Mouse (Mus musculus): ENCODE data around the gene Rassf8. TPM values are rescaled to one million over a fixed set of nuclear protein-coding genes. Genes with fewer than 3 reads are reported as not detected.

Gene Rassf8
- total RNA-seq, 1 experiment from 2014 or later: 9.4 TPM

DNA sequence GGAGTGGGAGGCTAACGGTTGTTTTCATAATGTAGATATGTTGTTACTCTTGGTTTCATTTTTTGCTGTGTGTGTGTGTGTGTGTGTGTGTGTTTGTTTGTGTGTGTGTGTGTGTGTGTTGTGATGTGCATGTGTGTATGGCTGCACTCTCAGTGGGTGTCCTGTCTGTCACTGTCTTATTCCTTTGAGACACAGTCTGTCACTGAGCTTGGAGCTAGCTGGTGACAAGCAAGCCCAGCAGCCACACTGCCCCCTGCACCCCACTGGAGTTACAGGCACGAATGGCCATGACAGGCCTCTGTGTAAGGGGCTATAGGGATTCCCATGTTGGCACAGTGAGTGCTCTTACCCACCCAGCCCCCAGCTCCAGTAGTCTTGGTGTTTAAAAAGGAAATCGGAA lies 51.1 kb downstream of the Rassf8 start:
- ATAC-seq (replicated peaks in 1 of 2; ENCODE audit: insufficient read depth in 1 of 2, low FRiP score in 2 of 2, low TSS enrichment in 1 of 2, low read depth in 1 of 2, poor library complexity in 2 of 2, severe bottlenecking in 2 of 2): no peak

DNA sequence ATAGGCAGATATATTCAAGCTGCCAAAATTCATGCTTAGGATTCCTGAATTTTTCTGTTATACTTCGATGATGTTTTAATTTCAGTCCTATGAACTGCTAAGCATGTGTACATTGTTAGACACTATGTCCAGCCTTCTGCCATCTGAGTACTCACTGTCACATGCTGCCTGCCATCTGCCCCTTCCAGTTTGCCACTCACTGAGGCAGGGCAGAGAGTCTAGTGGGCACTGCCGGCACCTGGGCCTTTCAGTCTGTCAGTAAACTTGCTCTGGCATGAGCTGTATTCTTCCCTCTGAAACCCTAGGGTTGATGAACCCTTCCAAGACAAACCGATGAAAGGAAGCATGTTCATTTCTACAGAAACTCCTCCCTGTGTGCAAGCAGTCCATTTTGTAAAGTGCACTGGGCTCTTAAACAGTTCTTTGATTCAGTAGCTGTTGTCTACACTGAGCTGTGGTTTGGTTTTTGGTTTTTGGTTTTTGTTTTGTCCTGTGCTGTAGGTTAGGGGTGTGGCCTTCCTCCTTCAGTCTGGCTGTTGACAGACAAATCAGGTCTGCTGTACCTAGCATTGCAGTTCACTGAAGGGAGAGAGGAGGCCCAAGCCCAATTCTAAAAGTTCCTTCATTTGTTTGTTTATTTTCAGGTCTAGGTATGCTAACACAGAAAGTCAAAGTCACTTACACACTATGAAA lies 55.4 kb downstream of the Rassf8 start:
- ATAC-seq (replicated peaks in 1 of 2; ENCODE audit: insufficient read depth in 1 of 2, low FRiP score in 2 of 2, low TSS enrichment in 1 of 2, low read depth in 1 of 2, poor library complexity in 2 of 2, severe bottlenecking in 2 of 2): peak; percentile 36 to 63; a peak in 1 of 4 replicates

DNA sequence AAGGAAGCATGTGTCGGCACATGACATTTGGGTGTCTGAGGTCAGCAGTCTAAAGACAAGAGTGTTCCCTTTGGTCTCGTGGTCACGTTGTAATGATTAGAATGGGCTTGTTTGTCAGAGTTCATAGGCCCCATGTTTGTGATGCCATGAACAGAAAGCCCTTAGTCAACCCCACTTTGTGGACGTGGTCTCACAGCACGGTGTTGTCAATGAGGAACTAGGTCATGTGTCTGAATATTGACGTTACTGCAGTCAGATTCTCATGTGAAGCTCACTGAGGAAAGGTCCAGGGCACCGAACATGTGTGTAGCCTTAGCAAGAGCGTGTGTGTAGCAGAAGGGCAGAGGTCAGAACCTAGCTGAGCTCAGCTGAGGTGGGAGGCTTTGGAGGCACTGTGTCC lies 56.3 kb downstream of the Rassf8 start:
- ATAC-seq (replicated peaks in 1 of 2; ENCODE audit: insufficient read depth in 1 of 2, low FRiP score in 2 of 2, low TSS enrichment in 1 of 2, low read depth in 1 of 2, poor library complexity in 2 of 2, severe bottlenecking in 2 of 2): 0 out of 4 replicates have a peak, but pooled peaks have one; percentile 28 to 29

DNA sequence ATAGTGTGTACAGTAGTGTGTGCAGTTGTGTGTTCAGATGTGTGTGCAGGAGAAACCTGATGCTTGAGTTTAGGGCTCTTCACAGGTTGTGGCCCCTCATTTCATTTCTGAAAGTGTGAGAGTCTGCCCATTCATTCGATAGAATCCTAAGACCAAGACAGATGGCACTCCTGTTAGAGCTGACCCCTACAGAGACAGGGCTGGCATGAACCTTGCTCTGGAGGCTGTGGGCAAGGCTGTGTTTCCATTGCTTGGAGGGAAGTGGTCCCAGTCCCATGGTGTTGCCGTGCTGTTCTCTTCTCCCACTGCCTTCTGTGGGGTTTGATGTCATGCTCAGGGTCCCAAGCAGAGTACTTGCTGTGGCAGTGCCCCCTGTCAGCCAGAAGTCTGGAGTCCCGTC lies 57.7 kb downstream of the Rassf8 start:
- ATAC-seq (replicated peaks in 1 of 2; ENCODE audit: insufficient read depth in 1 of 2, low FRiP score in 2 of 2, low TSS enrichment in 1 of 2, low read depth in 1 of 2, poor library complexity in 2 of 2, severe bottlenecking in 2 of 2): no peak

DNA sequence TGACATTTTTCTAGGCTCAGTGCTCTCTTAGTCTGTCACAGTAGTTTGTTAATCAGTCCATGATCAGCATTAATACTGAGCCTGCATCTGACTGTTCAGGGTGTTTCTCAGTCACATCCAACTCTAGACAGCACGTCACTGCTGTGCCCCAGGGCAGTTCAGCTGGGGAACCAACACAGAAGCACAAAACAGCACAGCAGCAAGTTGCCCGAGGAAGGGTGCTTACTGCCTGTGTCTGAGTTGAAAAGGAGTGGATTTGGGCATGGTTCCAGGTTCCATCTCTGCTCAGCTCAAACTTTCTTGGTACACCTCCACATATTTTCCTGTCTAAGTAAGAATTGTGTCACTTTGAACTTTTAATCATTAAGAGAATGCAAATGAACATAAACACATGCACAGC lies 60.2 kb downstream of the Rassf8 start:
- no peak for ATAC-seq (replicated peaks in 1 of 2; ENCODE audit: insufficient read depth in 1 of 2, low FRiP score in 2 of 2, low TSS enrichment in 1 of 2, low read depth in 1 of 2, poor library complexity in 2 of 2, severe bottlenecking in 2 of 2)

DNA sequence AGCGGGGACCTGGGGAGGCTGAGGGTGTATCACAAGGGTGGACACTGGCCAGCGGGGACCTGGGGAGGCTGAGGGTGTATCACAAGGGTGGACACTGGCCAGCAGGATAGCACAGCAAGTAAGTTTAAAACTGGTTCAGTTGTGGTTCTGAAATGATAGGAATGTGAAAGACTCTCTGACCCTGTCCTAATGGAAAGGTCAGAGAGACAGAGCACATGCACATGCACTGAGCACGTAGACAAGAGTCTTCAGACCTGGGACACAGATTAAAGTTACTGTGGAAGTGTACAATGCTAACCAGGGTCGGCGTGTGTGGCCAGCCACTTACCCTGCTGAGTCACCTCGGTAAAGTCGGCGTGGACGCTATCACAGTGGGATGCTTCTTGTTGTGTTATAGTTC lies 61.4 kb downstream of the Rassf8 start:
- no peak for ATAC-seq (replicated peaks in 1 of 2; ENCODE audit: insufficient read depth in 1 of 2, low FRiP score in 2 of 2, low TSS enrichment in 1 of 2, low read depth in 1 of 2, poor library complexity in 2 of 2, severe bottlenecking in 2 of 2)

DNA sequence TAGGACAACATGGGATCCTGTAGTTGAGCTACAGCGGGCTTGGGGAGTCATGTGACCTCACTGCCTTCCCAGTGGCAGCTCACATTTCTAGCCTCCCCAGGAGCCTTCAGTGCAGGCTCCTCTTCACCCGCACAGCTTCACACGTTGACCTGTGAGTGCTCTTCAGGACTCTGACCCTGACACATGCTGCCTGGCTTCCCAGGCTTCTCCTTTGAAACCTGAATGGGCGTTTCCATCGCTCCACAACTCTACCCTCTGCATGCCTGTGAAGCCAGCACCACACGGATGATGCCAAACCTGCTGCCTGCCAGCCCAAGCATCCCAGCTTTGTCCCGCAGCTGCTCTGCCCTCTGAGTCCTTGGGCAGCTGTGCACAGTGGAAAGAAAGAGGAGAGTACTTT lies 63.0 kb downstream of the Rassf8 start:
- ATAC-seq (replicated peaks in 1 of 2; ENCODE audit: insufficient read depth in 1 of 2, low FRiP score in 2 of 2, low TSS enrichment in 1 of 2, low read depth in 1 of 2, poor library complexity in 2 of 2, severe bottlenecking in 2 of 2): no peak

DNA sequence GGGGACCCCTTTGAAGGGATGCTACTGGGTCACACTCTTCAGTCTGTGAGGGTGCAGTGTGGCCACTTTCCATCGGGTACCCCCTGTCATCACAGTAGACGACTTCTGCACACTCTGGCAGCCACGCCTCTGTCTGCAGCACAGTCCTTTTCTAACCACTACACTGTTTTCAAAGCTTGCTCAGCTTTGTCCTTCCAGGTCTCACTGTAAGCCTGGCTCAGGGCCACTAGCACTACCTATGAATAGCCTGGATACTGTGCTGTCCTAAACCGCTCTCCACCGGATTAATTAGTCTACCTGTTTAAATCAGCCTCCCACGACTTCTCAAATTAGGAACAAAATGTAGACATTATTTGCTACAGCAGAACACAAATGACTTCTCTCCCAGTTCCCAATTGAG lies 63.5 kb downstream of the Rassf8 start:
- no peak for ATAC-seq (replicated peaks in 1 of 2; ENCODE audit: insufficient read depth in 1 of 2, low FRiP score in 2 of 2, low TSS enrichment in 1 of 2, low read depth in 1 of 2, poor library complexity in 2 of 2, severe bottlenecking in 2 of 2)

DNA sequence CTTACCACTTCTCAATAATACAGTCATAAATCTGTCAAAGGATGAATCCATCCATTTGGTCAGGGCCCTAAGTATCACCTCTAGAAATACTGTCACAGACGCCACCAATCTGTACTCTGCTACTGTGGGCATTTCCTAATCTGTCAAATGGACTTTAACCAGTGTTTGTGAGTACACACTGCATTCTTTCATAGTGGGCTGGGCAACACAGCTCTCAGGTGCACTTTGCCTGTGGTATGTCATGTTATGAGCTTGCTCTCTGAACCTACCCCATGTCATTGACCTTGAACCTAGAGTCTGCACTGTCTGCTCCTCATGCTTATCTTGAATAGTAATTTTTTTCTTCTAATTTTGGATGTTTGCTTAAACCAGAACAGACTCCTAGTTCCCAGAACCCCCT lies 64.6 kb downstream of the Rassf8 start:
- ATAC-seq (replicated peaks in 1 of 2; ENCODE audit: insufficient read depth in 1 of 2, low FRiP score in 2 of 2, low TSS enrichment in 1 of 2, low read depth in 1 of 2, poor library complexity in 2 of 2, severe bottlenecking in 2 of 2): no peak

DNA sequence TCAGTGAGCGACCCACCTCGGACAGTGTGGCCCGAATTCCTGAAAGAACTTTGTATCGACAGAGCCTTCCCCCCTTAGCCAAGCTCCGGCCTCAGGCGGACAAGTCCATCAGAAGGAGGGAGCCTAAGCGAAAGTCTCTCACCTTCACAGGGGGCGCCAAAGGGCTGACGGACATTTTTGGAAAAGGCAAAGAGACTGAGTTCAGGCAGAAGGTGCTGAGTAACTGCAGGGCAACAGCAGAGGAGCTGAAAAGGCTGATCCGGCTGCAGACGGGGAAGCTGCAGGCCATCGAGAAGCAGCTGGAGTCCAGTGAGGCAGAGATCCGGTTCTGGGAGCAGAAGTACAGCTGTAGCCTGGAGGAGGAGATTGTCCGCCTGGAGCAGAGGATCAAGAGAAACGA lies 68.7 kb downstream of the Rassf8 start:
- no peak for ATAC-seq (replicated peaks in 1 of 2; ENCODE audit: insufficient read depth in 1 of 2, low FRiP score in 2 of 2, low TSS enrichment in 1 of 2, low read depth in 1 of 2, poor library complexity in 2 of 2, severe bottlenecking in 2 of 2)

DNA sequence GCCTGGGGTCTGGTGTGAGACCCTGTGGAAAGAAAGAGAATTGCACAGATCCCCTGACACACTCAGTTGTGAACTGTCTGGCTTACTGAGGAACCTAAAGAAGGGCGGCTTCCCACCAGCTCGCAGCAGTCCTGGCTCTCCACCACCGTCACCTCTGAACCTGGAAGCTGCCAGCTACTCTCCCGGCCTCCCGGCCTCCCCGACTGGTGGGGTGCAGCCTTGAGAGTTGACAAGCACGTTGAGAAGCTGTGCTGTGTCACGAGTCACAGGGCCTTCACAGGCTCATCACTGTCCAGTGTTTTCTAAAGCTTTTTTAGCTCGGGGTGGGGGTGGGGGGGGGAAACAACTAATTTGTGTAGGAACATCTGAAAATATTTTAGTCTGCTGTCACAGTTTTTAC lies 72.6 kb downstream of the Rassf8 start:
- ATAC-seq (replicated peaks in 1 of 2; ENCODE audit: insufficient read depth in 1 of 2, low FRiP score in 2 of 2, low TSS enrichment in 1 of 2, low read depth in 1 of 2, poor library complexity in 2 of 2, severe bottlenecking in 2 of 2): no peak

DNA sequence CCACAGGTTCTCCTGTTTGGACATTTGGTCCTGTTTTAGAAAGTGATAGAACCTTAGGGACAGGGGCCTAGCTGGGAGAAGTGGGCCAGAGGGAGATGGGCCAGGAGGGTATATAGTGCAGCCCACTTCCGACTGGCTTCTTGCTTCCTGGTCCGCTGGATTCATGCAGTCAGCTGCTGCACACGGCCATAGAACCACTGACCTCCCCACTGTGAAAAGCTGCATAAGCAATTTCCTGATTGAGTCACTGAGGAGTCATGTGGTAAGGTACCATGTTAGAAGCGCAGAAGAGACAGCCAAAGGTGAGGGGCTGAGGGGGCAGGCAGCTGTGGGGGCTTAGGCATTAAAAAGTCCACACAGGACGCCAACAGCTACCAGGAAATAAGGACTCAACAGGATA lies 75.7 kb downstream of the Rassf8 start:
- ATAC-seq (replicated peaks in 1 of 2; ENCODE audit: insufficient read depth in 1 of 2, low FRiP score in 2 of 2, low TSS enrichment in 1 of 2, low read depth in 1 of 2, poor library complexity in 2 of 2, severe bottlenecking in 2 of 2): peak in 1 of 2 experiments; percentile 54; a peak in 1 of 4 replicates

DNA sequence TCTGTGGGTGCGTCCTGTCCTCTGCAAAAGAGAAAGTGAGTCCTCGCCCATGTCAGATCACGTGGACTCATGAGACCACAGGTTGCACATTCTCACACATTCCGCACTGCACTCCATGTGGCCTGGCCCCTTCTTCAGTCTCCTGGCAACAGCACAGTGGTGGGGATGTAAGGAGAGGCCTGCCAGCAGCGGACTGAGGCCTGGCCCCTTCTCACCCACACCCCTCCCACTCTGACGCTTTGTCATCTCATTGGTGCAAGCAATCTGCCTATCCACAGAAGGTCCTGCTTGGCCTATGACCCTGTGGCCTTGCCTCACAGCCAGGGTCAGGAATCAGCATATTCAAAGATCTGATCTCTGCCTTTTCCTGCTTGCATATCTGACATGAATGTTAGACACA lies 76.6 kb downstream of the Rassf8 start:
- no peak for ATAC-seq (replicated peaks in 1 of 2; ENCODE audit: insufficient read depth in 1 of 2, low FRiP score in 2 of 2, low TSS enrichment in 1 of 2, low read depth in 1 of 2, poor library complexity in 2 of 2, severe bottlenecking in 2 of 2)

DNA sequence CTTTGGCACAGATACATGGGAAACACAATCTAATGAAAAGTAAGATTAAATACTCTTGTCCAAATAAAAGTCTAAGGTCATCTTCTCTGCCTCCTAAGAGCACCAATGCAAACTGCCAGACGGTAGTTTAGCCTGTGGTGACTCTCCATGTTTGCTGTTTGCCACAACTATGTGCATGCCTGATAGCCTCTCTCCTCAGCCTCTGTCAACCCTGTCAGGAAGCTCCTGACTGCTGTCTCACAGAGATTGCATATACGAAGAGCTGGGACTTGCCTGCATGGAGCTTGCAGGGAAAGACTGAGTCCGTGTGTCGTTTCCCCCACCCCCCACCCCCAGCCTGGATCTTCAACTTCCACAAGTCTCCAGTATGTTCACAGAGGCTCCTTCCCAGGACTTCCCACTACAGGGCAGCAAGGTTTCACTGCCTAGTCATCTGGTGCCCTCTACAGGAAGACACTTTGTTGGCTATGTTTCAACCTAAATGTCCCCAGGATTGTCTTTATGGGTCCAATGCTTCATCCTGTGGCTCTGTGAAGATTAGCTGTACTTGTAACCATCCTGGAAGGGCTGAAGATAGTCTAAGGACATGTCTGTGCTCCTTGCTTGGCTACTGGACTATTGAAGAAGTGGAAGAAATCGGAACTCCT lies 77.2 kb downstream of the Rassf8 start:
- ATAC-seq (replicated peaks in 1 of 2; ENCODE audit: insufficient read depth in 1 of 2, low FRiP score in 2 of 2, low TSS enrichment in 1 of 2, low read depth in 1 of 2, poor library complexity in 2 of 2, severe bottlenecking in 2 of 2): no peak

DNA sequence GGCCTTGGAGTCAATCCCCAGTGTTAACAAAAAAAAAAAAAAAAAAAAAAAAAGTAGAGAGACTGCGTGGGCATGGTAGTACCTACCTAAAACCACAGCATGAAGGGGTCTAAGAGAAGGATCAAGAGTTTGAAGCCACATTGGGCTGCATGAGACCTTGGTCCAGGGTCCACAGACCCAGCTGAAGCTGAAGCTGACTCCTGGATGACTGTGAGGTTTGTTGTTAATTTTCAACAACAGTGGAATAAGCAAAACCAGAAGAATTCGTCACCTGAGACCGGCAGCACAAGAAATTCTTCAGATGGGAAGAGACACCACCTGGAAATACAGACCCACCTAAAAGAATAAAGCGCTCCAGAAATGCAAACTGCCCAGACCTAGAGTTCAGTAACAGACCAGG lies 79.8 kb downstream of the Rassf8 start:
- no peak for ATAC-seq (replicated peaks in 1 of 2; ENCODE audit: insufficient read depth in 1 of 2, low FRiP score in 2 of 2, low TSS enrichment in 1 of 2, low read depth in 1 of 2, poor library complexity in 2 of 2, severe bottlenecking in 2 of 2)

DNA sequence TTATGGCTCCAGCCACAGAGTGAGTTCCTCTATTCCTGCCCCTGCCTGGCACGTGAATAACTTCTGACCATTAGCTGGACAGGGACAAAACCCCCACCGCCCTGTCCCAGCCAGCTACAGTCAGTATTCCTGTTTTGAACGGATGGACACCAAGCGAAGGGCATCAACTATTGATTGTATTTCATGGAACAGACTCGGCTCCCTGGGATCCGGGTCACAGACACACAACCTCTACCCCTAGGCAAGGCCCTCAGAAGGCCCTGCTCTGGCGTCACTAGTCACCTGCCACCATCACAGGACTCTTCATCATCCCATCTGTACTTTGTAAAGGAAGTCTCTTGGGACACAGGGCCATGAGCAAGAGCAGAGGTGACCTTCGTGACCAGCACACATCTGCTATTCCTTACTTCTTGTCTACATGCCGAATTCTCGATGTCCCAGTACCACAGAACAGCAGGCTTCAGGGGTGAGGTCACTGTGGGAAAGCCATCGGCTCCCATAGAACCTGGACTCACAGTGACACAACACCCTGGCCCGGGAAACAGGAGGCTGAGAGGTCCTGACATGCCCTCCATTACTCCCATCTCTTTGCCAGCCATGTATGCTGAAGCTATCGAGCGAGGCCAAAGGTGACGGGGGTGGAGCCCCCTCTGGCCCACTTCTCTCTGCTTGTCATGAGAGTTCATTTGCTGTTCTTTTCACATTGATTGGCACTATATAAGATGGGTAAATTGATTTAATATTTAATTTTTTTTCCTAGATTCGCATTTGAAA lies 82.7 kb downstream of the Rassf8 start:
- ATAC-seq (replicated peaks in 1 of 2; ENCODE audit: insufficient read depth in 1 of 2, low FRiP score in 2 of 2, low TSS enrichment in 1 of 2, low read depth in 1 of 2, poor library complexity in 2 of 2, severe bottlenecking in 2 of 2): no peak

DNA sequence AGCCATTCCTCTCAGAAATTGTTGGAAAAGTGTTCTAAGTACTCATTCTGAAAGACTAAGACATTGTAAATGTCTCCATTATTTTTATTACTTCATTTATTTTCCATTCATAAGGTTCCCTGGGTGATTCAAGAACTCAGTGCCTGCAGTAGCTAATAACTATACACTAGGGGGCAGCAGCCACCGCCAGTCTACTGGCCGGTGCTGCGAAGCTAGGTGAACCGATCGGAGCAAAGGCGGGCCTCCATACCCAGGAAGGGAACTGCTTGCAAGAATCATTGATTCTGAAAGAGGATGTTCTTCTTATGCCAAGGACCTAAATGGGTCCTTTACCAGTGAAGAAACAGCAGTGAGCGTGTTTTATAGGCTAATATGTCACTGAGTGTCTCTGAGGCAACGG lies 83.6 kb downstream of the Rassf8 start:
- ATAC-seq (replicated peaks in 1 of 2; ENCODE audit: insufficient read depth in 1 of 2, low FRiP score in 2 of 2, low TSS enrichment in 1 of 2, low read depth in 1 of 2, poor library complexity in 2 of 2, severe bottlenecking in 2 of 2): peak; percentile 93 to 96

DNA sequence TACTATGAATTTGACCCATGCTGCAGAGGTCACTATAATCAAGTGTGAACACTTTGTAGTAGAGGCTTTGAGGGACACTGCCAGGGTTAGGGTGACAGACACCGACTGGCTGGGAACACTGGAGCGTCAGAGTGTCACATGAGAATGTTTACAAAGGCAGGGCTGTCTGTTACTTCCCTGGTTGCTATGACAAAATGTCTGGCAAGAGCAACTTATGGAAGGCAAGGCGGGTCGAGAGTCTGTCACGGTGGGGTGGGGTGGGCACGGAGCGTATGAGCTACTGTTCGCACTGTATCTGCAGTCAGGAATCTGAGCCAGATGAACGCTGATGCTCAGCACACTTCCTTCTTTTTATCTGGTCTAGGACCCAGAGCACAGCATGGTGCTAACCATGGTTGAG lies 84.1 kb downstream of the Rassf8 start:
- ATAC-seq (replicated peaks in 1 of 2; ENCODE audit: insufficient read depth in 1 of 2, low FRiP score in 2 of 2, low TSS enrichment in 1 of 2, low read depth in 1 of 2, poor library complexity in 2 of 2, severe bottlenecking in 2 of 2): no peak
